Mouse (Mus musculus) retina, postnatal 1 day (tissue): ENCODE results near the gene Cip2a.

Experiments
- DNase-seq: peaks from one replicate; pipeline ENCODE4 v3.0.0-alpha.2; 2012

Cip2a gene

DNA sequence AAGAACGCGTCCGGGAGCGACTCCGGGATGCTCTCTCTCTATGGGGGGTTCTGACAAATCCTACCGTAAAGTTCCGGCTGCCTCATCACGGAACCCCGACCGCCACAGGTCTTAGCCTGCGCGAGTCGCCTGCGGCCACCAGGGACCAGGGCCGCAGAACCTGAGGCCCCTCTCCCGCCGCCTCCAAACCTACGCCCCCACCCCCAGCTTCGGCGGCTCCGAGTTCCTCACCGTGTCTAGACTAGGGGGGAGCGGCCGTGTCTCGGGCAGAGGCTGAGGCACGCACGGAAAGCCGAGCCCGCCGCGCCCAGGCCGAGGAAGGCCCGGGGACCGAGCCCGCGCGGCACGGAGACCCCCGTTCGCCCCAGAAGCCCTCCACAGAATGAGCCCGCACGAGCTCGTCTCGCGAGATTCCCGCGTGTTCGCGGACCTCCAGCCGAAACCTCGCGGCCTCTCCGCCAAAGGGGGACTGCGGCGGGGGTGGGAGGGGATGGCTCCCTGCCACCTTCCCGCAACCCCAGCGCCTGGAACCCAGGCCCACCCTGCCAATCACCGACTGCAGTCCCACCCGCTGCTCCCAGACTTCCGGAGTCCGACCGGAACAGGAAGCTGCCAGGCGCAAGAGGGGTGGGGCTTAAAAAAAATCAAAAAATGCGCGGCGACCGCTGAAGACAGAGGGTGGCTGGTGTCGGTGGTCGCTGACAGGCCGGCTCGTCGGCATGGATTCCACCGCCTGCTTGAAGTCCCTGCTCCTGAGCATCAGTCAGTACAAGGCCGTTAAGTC lies at the start of gene Cip2a, which contains the start of gene Dzip3:
Gene Cip2a (plus strand): TSS at position 627 of the 784 bp plus-strand sequence.
Gene Dzip3 (minus strand): TSS at position 607 of the 784 bp plus-strand sequence.
- DNase-seq, result peak; percentile 98

- no peak for DNase-seq
These were observed 21.0 kb upstream of the Cip2a start for GRCm38 (mm10) chr16:48972996-48973395.

- peak; percentile 32 for DNase-seq
These were observed 20.4 kb upstream of the Cip2a start for GRCm38 (mm10) chr16:48973548-48973947.

DNA sequence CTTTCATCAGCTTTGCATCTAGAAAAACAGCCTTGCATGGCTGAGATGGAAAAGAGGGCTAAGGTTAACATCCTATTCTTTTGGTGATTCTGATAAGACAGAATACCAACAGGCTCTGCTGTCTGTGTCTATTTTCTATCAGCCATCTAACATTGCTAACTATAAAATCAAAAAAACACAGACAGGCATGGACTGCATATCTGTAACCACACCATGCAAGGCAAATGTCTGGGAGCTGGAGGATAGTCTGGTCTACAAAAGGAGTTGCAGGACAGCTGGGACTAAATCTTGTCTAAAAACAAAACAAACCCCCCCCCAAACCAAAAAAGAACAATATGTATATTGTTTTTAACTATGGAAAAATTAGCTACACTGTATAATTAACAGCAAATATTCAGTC lies 14.0 kb upstream of the Cip2a start:
- DNase-seq, result no peak

- DNase-seq, result no peak
These were observed 8.9 kb upstream of the Cip2a start for GRCm38 (mm10) chr16:48985034-48985627.

GRCm38 (mm10) chr16:48989700-48990099 lies 4.3 kb upstream of the Cip2a start:
- DNase-seq, result no peak

- peak; percentile 62 for DNase-seq
These were observed 1.4 kb upstream of the Cip2a start for GRCm38 (mm10) chr16:48992437-48993230.

GRCm38 (mm10) chr16:48993231-48993558 lies 790 bp upstream of the Cip2a start:
- DNase-seq, result no peak

DNA sequence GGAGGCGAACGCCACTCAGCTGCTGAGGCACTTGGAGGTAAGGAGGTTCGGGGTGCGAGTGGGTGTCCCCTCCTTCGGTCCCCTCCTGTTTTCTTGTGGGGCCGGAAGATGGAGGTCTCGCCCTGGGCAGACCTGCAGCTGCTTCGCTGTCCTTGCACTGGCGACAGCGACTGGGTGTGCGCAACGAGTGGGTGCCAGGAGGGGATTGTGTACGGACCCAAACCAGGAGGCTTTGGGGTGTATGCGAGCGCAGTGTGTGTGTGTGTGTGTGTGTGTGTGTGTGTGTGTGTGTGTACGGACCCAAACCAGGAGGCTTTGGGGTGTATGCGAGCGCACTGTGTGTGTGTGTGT lies 333 bp downstream of the Cip2a start:
- no peak for DNase-seq

GRCm38 (mm10) chr16:49004151-49004550 lies 10.2 kb downstream of the Cip2a start:
- DNase-seq, result no peak

DNA sequence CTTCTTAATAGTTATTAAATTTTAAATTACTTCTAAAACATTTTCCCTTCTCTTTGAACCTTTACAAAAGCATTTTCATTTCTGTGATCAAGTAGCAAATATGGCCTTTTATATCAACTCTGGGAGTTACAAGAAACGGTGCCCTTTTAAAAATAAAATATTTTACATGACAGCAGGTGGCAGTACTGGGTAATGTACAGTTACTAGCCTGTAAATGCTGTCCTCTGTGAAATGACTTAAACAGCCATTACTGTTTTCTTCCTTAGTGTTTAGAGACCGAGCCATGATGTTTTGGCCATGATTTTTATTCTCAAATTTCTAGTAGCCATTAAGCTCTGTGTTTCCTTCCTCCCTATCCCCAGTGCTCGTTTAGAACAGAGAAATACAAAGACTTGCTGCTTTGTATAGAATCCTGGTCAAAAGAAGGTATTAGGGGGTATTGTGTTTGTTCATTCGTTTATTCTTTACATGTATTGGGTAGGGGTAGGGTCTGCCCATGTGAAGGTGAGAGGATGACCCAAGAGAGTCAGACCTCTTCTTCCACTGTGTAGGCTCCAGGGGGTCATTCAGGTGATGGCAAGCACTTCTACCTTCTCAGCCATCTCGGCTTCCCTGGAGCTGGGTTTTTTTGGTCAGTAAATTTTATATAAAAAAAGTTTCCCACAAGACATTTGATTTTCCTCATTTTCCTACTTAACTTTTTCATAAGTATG lies 22.8 kb downstream of the Cip2a start:
- DNase-seq, result peak; percentile 49

- DNase-seq, result no peak
These were observed 41.9 kb downstream of the Cip2a start for GRCm38 (mm10) chr16:49035852-49036251.

- DNase-seq, result no peak
These were observed 43.8 kb downstream of the Cip2a start for GRCm38 (mm10) chr16:49037771-49038170.

GRCm38 (mm10) chr16:49040554-49041221 lies 46.7 kb downstream of the Cip2a start:
- DNase-seq, result no peak

DNA sequence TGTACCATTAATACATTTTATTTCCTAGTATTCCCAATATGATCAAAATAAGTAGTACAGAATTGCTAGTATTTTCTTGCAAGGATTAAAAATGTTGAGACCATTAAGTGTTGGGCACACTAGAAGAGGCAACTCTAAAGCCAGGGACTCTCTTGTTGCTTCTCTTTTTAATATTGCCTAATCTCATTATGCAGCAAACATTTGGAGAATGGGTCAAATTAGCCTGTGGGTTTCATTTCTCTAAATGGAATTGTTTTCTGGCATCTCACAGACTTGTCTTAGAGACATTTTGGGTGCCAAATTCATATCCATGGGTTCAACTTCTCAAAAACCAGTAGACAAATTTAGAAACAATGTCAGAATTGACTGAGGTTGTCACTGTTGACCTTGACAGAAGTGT lies 55.2 kb downstream of the Cip2a start:
- DNase-seq, result no peak

GRCm38 (mm10) chr16:49057186-49057585 lies 63.2 kb downstream of the Cip2a start, which contains the start of gene Myh15:
TSS of gene Myh15 (plus strand) at chr16:49057486.
- DNase-seq, result no peak
